Mouse (Mus musculus) urinary bladder, adult 2 months (tissue): ENCODE measurements around the gene Ifitm2. TPM values are rescaled to one million over a fixed set of nuclear protein-coding genes. Genes with fewer than 3 reads are reported as not detected.
"Not testable (repeated sequence)": the region's sequence is repeated elsewhere in the genome, so short reads cannot be mapped to it uniquely, and the experiment has no call there.

Source experiments
- DNase-seq: peaks from one replicate; pipeline ENCODE4 v3.0.0; 2022; ENCODE audit warnings: low spot score
- polyA plus RNA-seq: library from polyadenylated mRNA; depleted of rRNA; stranded (reverse); fragments of >200 nt; gene quantifications from 2 replicates; pipeline ENCODE4 v1.2.3, GENCODE M21; 2012; rRNA removed

The Ifitm2 gene
- polyA plus RNA-seq: 860 and 924 TPM in 2 replicates

- DNase-seq: no peak
Observed at GRCm38 (mm10) chr7:140955758-140956555, at the start of gene Ifitm2, which contains the start of gene Gm45717. TSS of gene Ifitm2 (minus strand) at chr7:140955987. TSS of gene Gm45717 (minus strand) at chr7:140955937.

GRCm38 (mm10) chr7:141003248-141004010, 47.6 kb upstream of the Ifitm2 start:
- DNase-seq: no peak

- DNase-seq: no peak
Observed at GRCm38 (mm10) chr7:141000881-141001708, 45.3 kb upstream of the Ifitm2 start.

GRCm38 (mm10) chr7:140998853-140999700, 43.3 kb upstream of the Ifitm2 start:
- no peak for DNase-seq

- DNase-seq: no peak
Observed at GRCm38 (mm10) chr7:140997817-140998216, 42.0 kb upstream of the Ifitm2 start.

GRCm38 (mm10) chr7:140991117-140991689, 35.4 kb upstream of the Ifitm2 start:
- no peak for DNase-seq

GRCm38 (mm10) chr7:140990622-140991021, 34.8 kb upstream of the Ifitm2 start:
- no peak for DNase-seq

- no peak for DNase-seq
Observed at GRCm38 (mm10) chr7:140990185-140990584, 34.4 kb upstream of the Ifitm2 start.

GRCm38 (mm10) chr7:140989022-140989421, 33.2 kb upstream of the Ifitm2 start:
- no peak for DNase-seq

GRCm38 (mm10) chr7:140987182-140988138, 31.7 kb upstream of the Ifitm2 start:
- no peak for DNase-seq

- DNase-seq: no peak
Observed at GRCm38 (mm10) chr7:140982971-140983370, 27.2 kb upstream of the Ifitm2 start.

- DNase-seq: no peak
Observed at GRCm38 (mm10) chr7:140981704-140982103, 25.9 kb upstream of the Ifitm2 start.

GRCm38 (mm10) chr7:140976720-140977119, 20.9 kb upstream of the Ifitm2 start:
- not testable (repeated sequence) for DNase-seq

- DNase-seq: no peak
Observed at GRCm38 (mm10) chr7:140975465-140975864, 19.7 kb upstream of the Ifitm2 start.

GRCm38 (mm10) chr7:140974940-140975339, 19.2 kb upstream of the Ifitm2 start:
- no peak for DNase-seq

- DNase-seq: no peak
Observed at GRCm38 (mm10) chr7:140973396-140974165, 17.8 kb upstream of the Ifitm2 start.

- DNase-seq: no peak
Observed at GRCm38 (mm10) chr7:140971479-140972171, 15.8 kb upstream of the Ifitm2 start.

GRCm38 (mm10) chr7:140970931-140971330, 15.1 kb upstream of the Ifitm2 start:
- no peak for DNase-seq
